Mouse (Mus musculus): ENCODE results near the gene Rccd1. TPM values are rescaled to one million over a fixed set of nuclear protein-coding genes. Genes with fewer than 3 reads are reported as not detected.

Gene Rccd1
- polyA plus RNA-seq, 1 experiment from 2014 or later = 12.8 TPM

DNA sequence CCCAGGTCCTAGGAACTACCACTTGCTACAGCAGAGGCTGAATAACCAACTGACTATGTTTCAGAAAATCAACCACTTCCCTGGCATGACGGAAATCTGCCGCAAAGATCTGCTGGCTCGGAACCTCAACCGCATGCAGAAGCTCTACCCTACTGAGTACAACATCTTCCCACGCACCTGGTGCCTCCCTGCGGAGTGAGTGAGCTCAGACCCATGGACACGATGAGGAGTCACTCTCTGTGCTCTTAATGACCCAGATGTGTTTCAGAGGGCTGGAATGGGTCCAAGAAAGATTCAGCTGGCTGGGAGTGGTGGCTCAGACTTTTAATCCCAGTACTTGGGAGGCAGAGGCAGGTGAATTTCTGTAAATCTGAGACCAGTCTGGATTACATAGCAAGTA, 71.8 kb downstream of the Rccd1 start:
- DNase-seq (ENCODE audit: low spot score) = no peak
- WGBS = 84% methylated on average over 7 of the region's 7 CpGs
- Histone ChIP-seq H3K9ac (ENCODE audit: low read length) (no peak overlapping the region), H3K9me3 (ENCODE audit: control insufficient read depth, low read length) (no peaks in the 10 kb centered on the region), H3K4me3 (ENCODE audit: low read depth, low read length) (no peak overlapping the region), H3K27ac (ENCODE audit: low read depth, low read length) (no peak overlapping the region), H3K36me3 (ENCODE audit: control insufficient read depth, insufficient read depth, low read length) (no peaks in the 10 kb centered on the region), H3K4me1 (ENCODE audit: control insufficient read depth, insufficient read depth, low read length) (no peaks in the 10 kb centered on the region), H3K4me2 (ENCODE audit: low read depth) (no peak overlapping the region), H3K27me3 (ENCODE audit: control insufficient read depth, insufficient read depth, low read length) (no peaks in the 10 kb centered on the region; the same call in 1 of the 2 replicates)
- ATAC-seq (ENCODE audit: insufficient read depth, low FRiP score, low TSS enrichment) = no peak

DNA sequence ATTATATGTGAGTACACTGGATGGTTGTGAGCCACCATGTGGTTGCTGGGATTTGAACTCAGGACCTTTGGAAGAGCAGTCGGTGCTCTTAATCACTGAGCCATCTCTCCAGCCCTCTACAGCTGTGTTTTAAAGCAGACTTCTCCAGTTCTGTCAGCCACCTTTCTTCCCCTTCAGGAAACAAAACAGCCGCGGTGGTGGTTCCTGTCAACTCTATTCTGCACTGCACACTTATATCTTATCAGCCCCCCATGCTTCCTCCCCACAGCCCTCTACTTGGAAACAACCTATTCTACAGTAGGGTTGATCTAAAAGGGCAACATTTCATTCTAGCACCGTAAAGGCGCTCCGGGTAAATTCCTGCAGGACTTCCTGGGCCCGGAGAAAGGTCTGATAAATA, 77.4 kb downstream of the Rccd1 start:
- Histone ChIP-seq H3K4me2 (ENCODE audit: low read depth) (peak overlapping the region; percentile 32), H3K9ac (ENCODE audit: low read length) (peak overlapping the region; percentile 41; the same call in 1 of the 2 replicates), H3K4me1 (ENCODE audit: control insufficient read depth, insufficient read depth, low read length) (no peaks in the 10 kb centered on the region), H3K36me3 (ENCODE audit: control insufficient read depth, insufficient read depth, low read length) (no peaks in the 10 kb centered on the region), H3K27ac (ENCODE audit: low read depth, low read length) (no peak overlapping the region), H3K27me3 (ENCODE audit: control insufficient read depth, insufficient read depth, low read length) (no peaks in the 10 kb centered on the region), H3K9me3 (ENCODE audit: control insufficient read depth, low read length) (no peaks in the 10 kb centered on the region; the same call in 1 of the 2 replicates), H3K4me3 (ENCODE audit: low read depth, low read length) (peak overlapping the region; percentile 46)
- DNase-seq (ENCODE audit: low spot score) (no peak), ATAC-seq (ENCODE audit: insufficient read depth, low FRiP score, low TSS enrichment) (no peak)
- 66% methylated on average over 7 of the region's 7 CpGs for WGBS

DNA sequence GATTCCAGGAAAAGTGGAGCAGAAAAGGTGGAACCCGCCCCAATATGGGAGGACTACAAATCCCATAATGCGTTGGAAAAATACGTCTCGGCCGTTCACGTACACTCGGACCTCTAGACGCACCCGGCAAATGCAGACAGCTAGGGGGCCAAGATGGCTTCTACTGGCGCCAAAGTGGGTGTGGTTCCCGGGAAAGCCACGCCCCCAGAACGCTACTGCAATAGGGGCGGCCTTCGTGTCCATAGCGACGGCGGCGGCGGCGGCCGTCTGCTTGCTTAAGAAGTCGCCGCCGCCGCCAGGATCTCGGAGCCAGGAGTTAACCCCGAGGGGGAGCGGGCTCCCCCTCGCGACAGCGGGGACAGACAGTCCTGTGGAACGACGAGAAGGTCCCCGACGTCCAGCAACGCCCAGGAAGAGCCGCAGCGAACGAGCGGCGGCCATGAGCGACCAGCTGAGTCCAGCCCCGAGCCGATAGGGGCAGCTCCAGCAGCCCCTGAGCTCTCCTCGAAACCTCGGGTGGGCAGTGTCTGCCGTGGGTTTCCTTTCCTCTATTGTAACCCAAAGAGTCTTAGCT, 78.0 kb downstream of the Rccd1 start, which contains the start of gene Ttll13:
TSS of gene Ttll13 (plus strand) at position 229 of the 574 bp plus-strand sequence.
- peak within 1 kb of the TSS; percentile 28; the same call in 1 of the 2 replicates for H3K27ac ChIP-seq (ENCODE audit: low read depth, low read length)
- no peaks in the 10 kb centered on the region for H3K27me3 ChIP-seq (ENCODE audit: control insufficient read depth, insufficient read depth, low read length)
- H3K4me2 ChIP-seq (ENCODE audit: low read depth) = peak within 1 kb of the TSS; percentile 32
- no peaks in the 10 kb centered on the region for H3K36me3 ChIP-seq (ENCODE audit: control insufficient read depth, insufficient read depth, low read length)
- no peaks in the 10 kb centered on the region for H3K4me1 ChIP-seq (ENCODE audit: control insufficient read depth, insufficient read depth, low read length)
- H3K9me3 ChIP-seq (ENCODE audit: control insufficient read depth, low read length) = no peaks in the 10 kb centered on the region; the same call in 1 of the 2 replicates
- peak; percentile 94 for ATAC-seq (ENCODE audit: insufficient read depth, low FRiP score, low TSS enrichment)
- H3K4me3 ChIP-seq (ENCODE audit: low read depth, low read length) = peak within 1 kb of the TSS; percentile 46
- WGBS = 0% methylated on average over 48 of the region's 48 CpGs
- H3K9ac ChIP-seq (ENCODE audit: low read length) = peak within 1 kb of the TSS; percentile 41
- peak; percentile 98 for DNase-seq (ENCODE audit: low spot score)

DNA sequence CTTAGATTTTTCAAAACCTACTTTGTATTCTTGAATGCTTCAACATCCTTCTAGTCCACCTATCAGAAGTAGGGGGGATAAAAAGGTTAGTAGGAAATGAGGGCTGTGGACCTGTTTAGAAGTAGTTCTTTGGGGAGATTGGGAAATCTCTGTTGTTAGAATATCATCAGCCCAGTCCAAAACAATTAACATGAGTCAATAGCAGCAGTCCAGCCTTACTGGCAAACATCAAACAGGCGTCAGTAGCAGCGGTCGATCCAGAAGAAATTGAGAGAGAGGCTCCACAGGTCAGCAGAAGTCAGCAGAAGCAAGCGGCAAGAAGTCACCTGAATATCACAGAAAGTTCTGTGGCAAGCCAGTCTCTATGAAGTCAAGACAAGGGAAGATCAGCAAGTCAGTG, 79.4 kb downstream of the Rccd1 start:
- no peak overlapping the region for H3K4me3 ChIP-seq (ENCODE audit: low read depth, low read length)
- H3K9me3 ChIP-seq (ENCODE audit: control insufficient read depth, low read length) = no peaks in the 10 kb centered on the region; the same call in 1 of the 2 replicates
- H3K4me1 ChIP-seq (ENCODE audit: control insufficient read depth, insufficient read depth, low read length) = no peaks in the 10 kb centered on the region
- H3K9ac ChIP-seq (ENCODE audit: low read length) = no peak overlapping the region
- WGBS = 97% methylated on average over 4 of the region's 4 CpGs
- no peaks in the 10 kb centered on the region for H3K36me3 ChIP-seq (ENCODE audit: control insufficient read depth, insufficient read depth, low read length)
- H3K27me3 ChIP-seq (ENCODE audit: control insufficient read depth, insufficient read depth, low read length) = no peaks in the 10 kb centered on the region
- no peak for DNase-seq (ENCODE audit: low spot score)
- ATAC-seq (ENCODE audit: insufficient read depth, low FRiP score, low TSS enrichment) = no peak
- H3K27ac ChIP-seq (ENCODE audit: low read depth, low read length) = no peak overlapping the region
- no peak overlapping the region for H3K4me2 ChIP-seq (ENCODE audit: low read depth)

Other genes with a start within 250 kb of the Rccd1 start
- 371 and 381 TPM in 2 replicates for gene Idh2, start 209.1 kb downstream of the Rccd1 start, polyA plus RNA-seq (2014; fragmentation: Nextera tagmentation; extraction: Ambion mirVana)
- 10.5 and 12.1 TPM in 2 replicates for gene Sema4b, start 137.6 kb downstream of the Rccd1 start, polyA plus RNA-seq (2014; fragmentation: Nextera tagmentation; extraction: Ambion mirVana)
- gene Cib1, start 91.6 kb downstream of the Rccd1 start, polyA plus RNA-seq (2014; fragmentation: Nextera tagmentation; extraction: Ambion mirVana) = 53.2 and 65.5 TPM in 2 replicates
- gene Gdpgp1, start 91.6 kb downstream of the Rccd1 start, polyA plus RNA-seq (2014; fragmentation: Nextera tagmentation; extraction: Ambion mirVana) = 4.5 and 4.9 TPM in 2 replicates
- gene Ttll13, start 78.1 kb downstream of the Rccd1 start, polyA plus RNA-seq (2014; fragmentation: Nextera tagmentation; extraction: Ambion mirVana) = 1.3 and 2.1 TPM in 2 replicates
- gene Ngrn, start 63.2 kb downstream of the Rccd1 start, polyA plus RNA-seq (2014; fragmentation: Nextera tagmentation; extraction: Ambion mirVana) = 42.9 and 43.3 TPM in 2 replicates
- gene Vps33b, start 54.8 kb downstream of the Rccd1 start, polyA plus RNA-seq (2014; fragmentation: Nextera tagmentation; extraction: Ambion mirVana) = 15.1 and 15.8 TPM in 2 replicates
- gene Prc1, start 30.0 kb downstream of the Rccd1 start, polyA plus RNA-seq (2014; fragmentation: Nextera tagmentation; extraction: Ambion mirVana) = 179 and 183 TPM in 2 replicates
- 36.2 and 36.8 TPM in 2 replicates for gene Unc45a, start 16.6 kb upstream of the Rccd1 start, polyA plus RNA-seq (2014; fragmentation: Nextera tagmentation; extraction: Ambion mirVana)
- 22.1 and 26.3 TPM in 2 replicates for gene Hddc3, start 18.6 kb upstream of the Rccd1 start, polyA plus RNA-seq (2014; fragmentation: Nextera tagmentation; extraction: Ambion mirVana)
- gene Man2a2, start 46.9 kb upstream of the Rccd1 start, polyA plus RNA-seq (2014; fragmentation: Nextera tagmentation; extraction: Ambion mirVana) = 9.7 and 11.2 TPM in 2 replicates
- 7.1 and 7.7 TPM in 2 replicates for gene Fes, start 63.5 kb upstream of the Rccd1 start, polyA plus RNA-seq (2014; fragmentation: Nextera tagmentation; extraction: Ambion mirVana)
- 4.9 and 5.8 TPM in 2 replicates for gene Furin, start 81.0 kb upstream of the Rccd1 start, polyA plus RNA-seq (2014; fragmentation: Nextera tagmentation; extraction: Ambion mirVana)
- 34.5 and 37.6 TPM in 2 replicates for gene Blm, start 210.7 kb upstream of the Rccd1 start, polyA plus RNA-seq (2014; fragmentation: Nextera tagmentation; extraction: Ambion mirVana)